Mouse (Mus musculus) ES-Bruce4 (cell line): ENCODE measurements around the gene Ltb4r2. TPM values are rescaled to one million over a fixed set of nuclear protein-coding genes. Genes with fewer than 3 reads are reported as not detected.

ENCODE experiments used
- H3K27ac ChIP-seq: 2 replicates; pipeline ENCODE4 v1.5.1; 2012; ENCODE audit warnings: low read length, inconsistent platforms; ENCODE audit not compliant: insufficient read depth
- H3K27me3 ChIP-seq: 2 replicates; pipeline ENCODE4 v1.6.1; 2012; ENCODE audit warnings: mild to moderate bottlenecking, low read length, inconsistent platforms; ENCODE audit not compliant: control insufficient read depth, poor library complexity, insufficient read depth, severe bottlenecking
- H3K36me3 ChIP-seq: 2 replicates; pipeline ENCODE4 v1.6.1; 2012; ENCODE audit warnings: inconsistent platforms, mild to moderate bottlenecking, low read length, moderate library complexity; ENCODE audit not compliant: control insufficient read depth, poor library complexity, insufficient read depth, severe bottlenecking
- H3K4me1 ChIP-seq: one replicate; pipeline ENCODE4 v1.8.1; 2011; ENCODE audit warnings: low read length; ENCODE audit not compliant: control insufficient read depth, insufficient read depth
- H3K4me3 ChIP-seq: 2 replicates; pipeline ENCODE4 v1.5.1; 2011; ENCODE audit warnings: low read depth, mild to moderate bottlenecking, low read length
- H3K9ac ChIP-seq: 2 replicates; pipeline ENCODE4 v1.6.1; 2012; ENCODE audit warnings: low read depth, mild to moderate bottlenecking, inconsistent platforms; ENCODE audit not compliant: poor library complexity, severe bottlenecking
- H3K9me3 ChIP-seq: replicated peaks from 2 replicates; pipeline ENCODE4 v1.6.1; 2012; ENCODE audit warnings: mild to moderate bottlenecking, low read length, inconsistent platforms; ENCODE audit not compliant: control insufficient read depth, poor library complexity, insufficient read depth, severe bottlenecking
- CTCF ChIP-seq: IDR thresholded peaks from one replicate; pipeline ENCODE4 v1.8.1; 2011; ENCODE audit warnings: low read depth, low read length
- EP300 ChIP-seq: IDR thresholded peaks from 2 replicates; pipeline ENCODE4 v1.6.1; 2011; ENCODE audit warnings: low read depth, low read length; ENCODE audit not compliant: insufficient read depth
- POLR2A ChIP-seq: IDR thresholded peaks from one replicate; pipeline ENCODE4 v1.8.1; 2011; ENCODE audit warnings: low read length; ENCODE audit not compliant: insufficient read depth
- polyA plus RNA-seq: library from polyadenylated mRNA; stranded (reverse); fragments of >200 nt; gene quantifications from 2 replicates; pipeline ENCODE4 v1.2.4, GENCODE M21; 2011; ENCODE audit warnings: low read depth; ENCODE audit not compliant: missing spikeins, insufficient read depth, insufficient read length

Gene Ltb4r2
- polyA plus RNA-seq, 1 experiment: 5.3 TPM

DNA sequence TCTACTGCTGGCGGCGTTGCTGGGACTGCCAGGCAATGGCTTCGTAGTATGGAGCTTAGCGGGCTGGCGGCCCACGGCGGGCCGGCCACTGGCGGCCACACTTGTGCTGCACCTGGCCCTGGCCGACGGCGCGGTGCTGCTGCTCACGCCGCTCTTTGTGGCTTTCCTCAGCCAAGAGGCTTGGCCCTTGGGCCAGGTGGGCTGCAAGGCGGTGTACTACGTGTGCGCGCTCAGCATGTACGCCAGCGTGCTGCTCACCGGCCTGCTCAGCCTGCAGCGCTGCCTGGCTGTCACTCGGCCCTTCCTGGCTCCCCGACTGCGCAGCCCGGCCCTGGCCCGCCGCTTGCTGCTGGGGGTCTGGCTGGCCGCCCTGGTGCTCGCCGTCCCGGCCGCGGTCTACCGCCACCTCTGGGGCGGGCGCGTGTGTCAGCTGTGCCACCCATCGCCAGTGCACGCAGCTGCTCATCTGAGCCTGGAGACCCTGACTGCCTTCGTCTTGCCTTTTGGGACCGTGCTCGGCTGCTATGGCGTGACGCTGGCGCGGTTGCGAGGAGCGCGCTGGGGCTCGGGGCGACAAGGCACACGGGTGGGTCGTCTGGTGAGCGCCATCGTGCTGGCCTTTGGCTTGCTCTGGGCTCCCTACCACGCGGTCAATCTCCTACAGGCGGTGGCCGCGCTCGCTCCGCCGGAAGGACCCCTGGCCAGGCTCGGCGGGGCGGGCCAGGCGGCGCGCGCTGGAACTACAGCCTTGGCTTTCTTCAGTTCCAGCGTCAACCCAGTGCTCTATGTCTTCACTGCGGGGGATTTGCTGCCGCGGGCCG, 983 bp downstream of the Ltb4r2 start:
- no peaks in the 10 kb centered on the region for H3K27me3 ChIP-seq
- H3K27ac ChIP-seq: no peak overlapping the region
- H3K9me3 ChIP-seq: no peaks in the 10 kb centered on the region
- TF ChIP-seq POLR2A (no peak), CTCF (no peak), EP300 (no peak)
- no peaks in the 10 kb centered on the region for H3K36me3 ChIP-seq
- peak overlapping the region; percentile 56 for H3K4me3 ChIP-seq
- H3K9ac ChIP-seq: peak overlapping the region; percentile 76
- peaks cover 2% of the 10 kb centered on the region for H3K4me1 ChIP-seq

DNA sequence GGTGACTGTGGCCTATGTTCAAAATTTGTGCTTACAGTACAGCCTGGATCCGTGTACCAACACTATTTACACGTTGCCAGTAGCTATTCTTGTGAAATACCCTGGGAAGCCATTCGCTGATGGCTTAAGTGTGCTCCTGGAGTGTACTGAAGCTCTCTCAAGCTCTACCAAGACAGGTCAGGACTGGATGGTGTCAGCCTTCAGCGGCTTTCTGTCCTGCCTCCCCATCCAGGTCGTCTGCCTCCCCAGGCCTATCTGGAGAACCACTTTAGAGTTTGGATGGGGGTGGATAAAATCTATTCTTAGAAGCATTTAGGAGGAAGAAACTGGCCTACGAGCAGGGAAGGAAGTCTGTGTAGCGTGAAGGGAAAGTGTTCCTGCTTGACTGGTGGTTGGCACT, 1.9 kb downstream of the Ltb4r2 start:
- H3K27ac ChIP-seq: no peak overlapping the region
- no peaks in the 10 kb centered on the region for H3K27me3 ChIP-seq
- no peaks in the 10 kb centered on the region for H3K9me3 ChIP-seq
- H3K36me3 ChIP-seq: no peaks in the 10 kb centered on the region
- no peak for TF ChIP-seq EP300
- TF ChIP-seq CTCF: no peak
- no peak for TF ChIP-seq POLR2A
- H3K4me3 ChIP-seq: no peak overlapping the region
- peaks cover 3% of the 10 kb centered on the region for H3K4me1 ChIP-seq
- H3K9ac ChIP-seq: peak overlapping the region; percentile 76

DNA sequence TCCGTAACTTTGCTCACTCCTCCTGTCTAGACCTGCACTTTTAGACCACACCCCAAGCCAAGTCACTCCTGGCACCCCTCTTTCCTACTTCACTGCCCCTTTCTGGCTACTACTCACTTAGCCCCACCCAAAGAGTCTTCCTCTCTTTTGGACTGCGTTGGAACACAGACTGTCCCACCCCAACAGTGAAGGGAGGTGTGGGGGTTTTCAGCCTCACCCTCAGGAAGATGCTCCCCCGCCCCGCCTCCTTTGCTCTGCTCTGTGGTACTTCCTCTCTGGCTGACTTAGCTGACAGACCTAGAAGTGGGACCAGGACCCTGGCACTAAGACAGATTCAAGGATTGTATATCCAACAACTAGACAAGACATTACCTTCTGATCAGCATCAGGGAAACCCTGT, 4.5 kb downstream of the Ltb4r2 start, which contains the start of gene Ltb4r1:
TSS of gene Ltb4r1 (plus strand) at position 267 of the 400 bp plus-strand sequence.
- no peak for TF ChIP-seq POLR2A
- no peak for TF ChIP-seq EP300
- TF ChIP-seq CTCF: no peak
- Histone ChIP-seq H3K4me3 (no peak within 1 kb of the TSS), H3K36me3 (no peaks in the 10 kb centered on the region), H3K4me1 (peaks cover 3% of the 10 kb centered on the region), H3K9ac (no peak within 1 kb of the TSS), H3K27ac (no peak within 1 kb of the TSS), H3K9me3 (no peaks in the 10 kb centered on the region), H3K27me3 (no peaks in the 10 kb centered on the region)

DNA sequence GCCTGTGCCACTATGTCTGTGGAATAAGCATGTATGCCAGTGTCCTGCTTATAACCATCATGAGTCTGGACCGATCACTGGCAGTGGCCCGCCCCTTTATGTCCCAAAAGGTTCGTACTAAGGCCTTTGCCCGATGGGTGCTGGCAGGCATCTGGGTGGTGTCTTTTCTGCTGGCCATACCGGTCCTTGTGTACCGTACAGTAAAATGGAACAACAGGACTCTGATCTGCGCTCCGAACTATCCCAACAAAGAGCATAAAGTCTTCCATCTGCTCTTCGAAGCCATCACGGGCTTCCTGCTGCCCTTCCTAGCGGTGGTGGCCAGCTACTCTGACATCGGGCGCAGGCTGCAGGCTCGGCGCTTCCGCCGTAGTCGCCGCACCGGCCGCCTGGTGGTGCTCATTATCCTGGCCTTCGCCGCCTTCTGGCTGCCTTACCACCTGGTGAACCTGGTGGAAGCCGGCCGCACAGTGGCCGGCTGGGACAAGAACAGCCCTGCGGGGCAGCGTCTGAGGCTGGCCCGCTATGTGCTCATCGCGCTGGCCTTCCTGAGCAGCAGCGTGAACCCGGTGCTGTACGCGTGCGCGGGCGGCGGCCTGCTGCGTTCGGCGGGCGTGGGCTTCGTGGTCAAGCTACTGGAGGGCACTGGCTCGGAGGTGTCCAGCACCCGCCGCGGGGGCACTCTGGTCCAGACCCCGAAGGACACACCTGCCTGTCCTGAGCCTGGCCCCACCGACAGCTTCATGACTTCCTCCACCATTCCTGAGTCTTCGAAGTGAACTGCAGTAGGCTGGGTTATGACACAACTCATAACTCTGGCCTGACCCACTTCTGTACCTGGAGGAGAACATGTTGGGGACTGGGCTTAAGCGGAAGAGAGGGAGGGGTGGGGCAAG, 6.5 kb downstream of the Ltb4r2 start:
- no peak overlapping the region for H3K27ac ChIP-seq
- no peaks in the 10 kb centered on the region for H3K36me3 ChIP-seq

GRCm38 (mm10) chr14:55768555-55768954, 7.3 kb downstream of the Ltb4r2 start:
- Histone ChIP-seq H3K9me3 (no peaks in the 10 kb centered on the region), H3K9ac (no peak overlapping the region), H3K27me3 (no peaks in the 10 kb centered on the region), H3K4me1 (peaks cover 3% of the 10 kb centered on the region), H3K36me3 (no peaks in the 10 kb centered on the region), H3K4me3 (no peak overlapping the region), H3K27ac (no peak overlapping the region)
- TF ChIP-seq CTCF (no peak), POLR2A (no peak), EP300 (no peak)

More for the DNA sequence above, 6.5 kb downstream of the Ltb4r2 start:
- TF ChIP-seq EP300: no peak
- TF ChIP-seq POLR2A: no peak
- peak; percentile 43 for TF ChIP-seq CTCF
- Histone ChIP-seq H3K9ac (0 out of 2 replicates have a peak overlapping the region, but pooled peaks have one; percentile 3), H3K9me3 (no peaks in the 10 kb centered on the region), H3K4me1 (peaks cover 3% of the 10 kb centered on the region), H3K27me3 (no peaks in the 10 kb centered on the region), H3K4me3 (peak overlapping the region; percentile 37)

DNA sequence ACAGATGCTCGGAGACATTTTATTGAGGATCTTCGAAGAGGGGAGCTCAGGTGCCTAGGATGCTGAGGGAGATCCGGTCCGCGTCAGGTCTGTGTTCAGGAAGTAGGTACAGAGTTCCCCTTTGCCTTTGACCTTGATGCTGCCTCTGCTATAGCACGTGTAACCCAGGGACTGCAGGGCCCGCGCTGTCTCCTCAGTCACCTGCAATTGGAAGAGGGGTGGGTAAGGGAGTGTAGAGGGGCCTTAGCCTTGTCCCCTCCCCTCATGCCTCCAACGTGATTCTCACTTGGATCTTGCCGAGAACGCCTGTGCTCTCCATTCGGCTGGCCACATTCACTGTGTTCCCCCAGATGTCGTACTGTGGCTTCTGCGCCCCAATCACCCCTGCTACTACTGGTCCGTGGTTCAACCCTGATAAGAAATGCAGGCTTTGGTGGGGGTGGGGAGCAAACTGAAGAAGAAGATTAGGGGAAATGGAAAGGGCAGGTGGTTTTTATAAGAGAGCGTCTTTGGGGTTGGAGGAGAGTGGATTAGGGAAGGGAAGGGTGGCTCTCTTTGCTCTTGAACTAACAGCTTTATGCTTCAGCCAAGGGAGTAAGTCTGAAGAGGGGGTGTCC, 8.0 kb downstream of the Ltb4r2 start:
- H3K9me3 ChIP-seq: no peaks in the 10 kb centered on the region
- no peak for TF ChIP-seq EP300
- TF ChIP-seq POLR2A: no peak
- H3K4me3 ChIP-seq: no peak overlapping the region
- no peaks in the 10 kb centered on the region for H3K27me3 ChIP-seq
- peaks cover 3% of the 10 kb centered on the region for H3K4me1 ChIP-seq
- no peak overlapping the region for H3K27ac ChIP-seq
- H3K9ac ChIP-seq: no peak overlapping the region
- no peaks in the 10 kb centered on the region for H3K36me3 ChIP-seq
